Mouse (Mus musculus): ENCODE results near the gene Krt76.

The Krt76 gene

DNA sequence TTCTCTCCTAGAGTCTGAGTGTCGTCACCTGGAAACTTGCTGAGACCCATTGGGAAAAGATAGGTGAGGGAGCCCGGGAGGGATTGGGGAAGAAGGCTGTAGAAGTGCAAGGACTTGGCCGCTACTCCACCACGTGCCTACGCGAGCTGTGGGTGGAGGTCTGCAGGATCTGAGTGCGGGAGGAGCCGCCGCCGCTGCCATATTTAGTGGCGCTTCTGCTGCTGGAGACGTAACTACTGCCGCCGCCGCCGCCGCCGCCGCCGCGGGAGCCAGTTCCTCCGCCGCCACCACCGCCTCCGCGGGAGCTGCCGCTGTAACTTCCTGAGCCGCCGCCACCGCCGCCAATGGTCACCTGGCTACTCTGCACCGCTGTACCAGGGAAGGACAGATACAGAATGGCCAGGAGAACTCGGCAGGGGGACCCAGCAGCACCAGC, 33.0 kb downstream of the Krt76 start:
- peak; percentile 2 to 8 for DNase-seq

DNA sequence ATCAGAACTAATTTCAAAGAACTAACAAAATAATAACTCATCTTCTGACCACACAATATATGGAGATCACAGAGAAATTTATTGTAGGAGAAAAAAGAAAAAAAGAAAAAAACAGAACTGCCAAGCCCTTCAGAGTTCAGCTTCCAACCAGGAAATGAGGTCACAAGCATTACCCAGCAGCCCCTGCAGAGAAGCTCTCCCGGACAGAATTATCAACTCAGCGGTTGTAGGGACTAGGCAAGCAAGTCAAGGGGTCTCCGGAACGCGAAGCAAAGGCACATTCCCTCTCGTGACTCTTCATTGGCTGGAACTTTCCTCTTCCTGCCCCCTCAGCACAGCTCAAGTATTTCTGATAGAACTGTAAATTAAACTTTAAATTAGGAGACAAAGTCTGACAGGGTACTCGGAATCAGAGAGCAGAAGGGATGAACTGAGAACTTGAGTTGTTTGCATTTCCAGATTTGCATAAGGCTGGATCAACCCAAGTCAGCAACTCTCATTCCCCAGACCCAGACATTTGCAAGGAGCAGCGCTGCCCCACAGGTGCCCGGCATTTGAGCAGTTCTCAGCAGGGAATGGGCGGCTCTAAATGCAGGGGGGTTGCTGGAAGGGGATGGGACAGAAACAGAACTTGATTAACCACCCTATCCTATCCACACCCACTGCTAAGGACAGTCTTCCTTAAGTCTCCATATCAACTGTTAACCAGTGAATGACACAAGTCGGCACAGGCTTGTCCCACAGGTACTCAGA, 33.9 kb downstream of the Krt76 start:
- no peak for DNase-seq

- no peak for DNase-seq
Observed at GRCm38 (mm10) chr15:101856696-101857095, 36.0 kb downstream of the Krt76 start.

DNA sequence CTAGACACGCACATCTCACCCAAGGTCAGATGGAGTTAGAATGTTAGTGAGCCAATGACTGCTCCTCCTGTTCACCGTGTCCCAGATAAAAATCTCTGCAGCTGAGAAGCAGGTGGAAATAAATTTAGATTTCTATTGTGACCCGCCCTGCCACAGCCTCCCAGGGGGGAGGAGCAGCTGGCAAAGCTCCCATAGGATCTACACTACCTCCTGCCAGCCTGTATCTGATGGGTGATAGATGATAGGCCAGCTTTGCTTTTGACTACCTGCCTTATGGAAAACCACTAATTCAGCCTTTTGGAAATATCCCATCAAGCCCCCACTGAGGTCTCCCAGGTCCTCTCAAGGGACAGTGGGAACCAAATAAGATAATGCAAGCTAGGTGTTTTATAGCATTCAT, 37.0 kb downstream of the Krt76 start:
- no peak for DNase-seq

DNA sequence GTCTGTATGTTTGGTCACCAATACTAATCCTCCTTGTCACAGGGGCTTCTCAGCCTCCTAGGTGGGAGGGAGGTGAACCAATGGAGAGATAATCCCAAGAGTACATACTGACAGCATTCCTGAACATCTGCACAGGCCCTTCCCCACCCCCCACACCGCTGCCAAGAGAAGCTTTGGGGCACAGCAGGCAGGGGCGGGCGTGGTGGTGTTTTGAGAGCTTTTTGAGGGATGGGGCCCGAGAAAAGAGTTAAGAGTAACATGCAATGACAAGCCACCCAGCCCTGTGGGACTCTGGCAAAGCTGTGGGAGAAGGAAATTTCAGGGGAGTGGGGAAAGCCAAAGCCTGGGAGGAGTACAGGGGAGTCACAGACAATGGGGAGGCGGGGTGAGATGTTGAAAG, 38.4 kb downstream of the Krt76 start:
- no peak for DNase-seq

- no peak for DNase-seq
Observed at GRCm38 (mm10) chr15:101852571-101852970, 40.1 kb downstream of the Krt76 start.

DNA sequence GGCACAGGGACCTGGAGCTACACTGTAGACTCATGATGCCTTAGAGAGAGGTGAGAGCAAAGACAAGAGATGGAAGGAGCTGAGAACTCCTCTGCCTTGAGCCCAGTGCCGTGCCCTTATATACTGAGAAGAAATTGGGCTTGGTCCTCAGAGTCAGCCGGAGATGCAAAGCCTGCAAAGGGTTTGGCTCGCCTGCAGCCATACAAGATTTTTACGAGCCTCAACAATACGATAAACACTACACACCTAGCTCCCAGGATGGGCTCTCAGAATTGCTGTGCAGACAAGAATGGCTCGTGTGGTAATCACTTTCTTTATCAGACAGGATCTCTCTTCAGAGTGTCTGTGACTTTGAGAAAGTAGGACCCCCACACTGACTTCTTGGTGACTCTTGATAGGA, 42.0 kb downstream of the Krt76 start, which contains the start of gene Krt1:
Krt1 (minus strand) TSS at position 101 of the 400 bp plus-strand sequence.
- no peak for DNase-seq

DNA sequence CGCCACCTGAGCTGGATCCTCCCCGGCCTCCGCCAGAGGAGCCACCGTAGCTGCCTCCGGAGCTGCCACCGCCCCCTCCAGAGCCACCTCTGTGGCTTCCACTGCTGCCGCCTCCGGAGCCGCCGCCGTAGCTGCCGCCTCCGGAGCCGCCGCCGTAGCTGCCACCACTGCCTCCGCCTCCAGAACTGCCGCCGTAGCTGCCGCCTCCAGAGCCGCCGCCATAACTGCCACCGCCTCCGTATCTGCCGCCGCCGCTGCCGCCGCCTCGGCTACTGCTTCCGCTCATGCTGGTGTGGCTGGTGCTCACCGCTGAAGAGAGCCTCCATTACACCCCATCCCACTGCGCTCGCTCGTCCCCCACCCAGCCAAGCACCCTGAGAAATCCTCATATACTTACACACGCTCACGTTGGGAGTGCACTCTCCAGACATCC, 46.7 kb downstream of the Krt76 start:
- peak; percentile 9 to 11 for DNase-seq

GRCm38 (mm10) chr15:101843192-101843591, 49.5 kb downstream of the Krt76 start:
- no peak for DNase-seq

DNA sequence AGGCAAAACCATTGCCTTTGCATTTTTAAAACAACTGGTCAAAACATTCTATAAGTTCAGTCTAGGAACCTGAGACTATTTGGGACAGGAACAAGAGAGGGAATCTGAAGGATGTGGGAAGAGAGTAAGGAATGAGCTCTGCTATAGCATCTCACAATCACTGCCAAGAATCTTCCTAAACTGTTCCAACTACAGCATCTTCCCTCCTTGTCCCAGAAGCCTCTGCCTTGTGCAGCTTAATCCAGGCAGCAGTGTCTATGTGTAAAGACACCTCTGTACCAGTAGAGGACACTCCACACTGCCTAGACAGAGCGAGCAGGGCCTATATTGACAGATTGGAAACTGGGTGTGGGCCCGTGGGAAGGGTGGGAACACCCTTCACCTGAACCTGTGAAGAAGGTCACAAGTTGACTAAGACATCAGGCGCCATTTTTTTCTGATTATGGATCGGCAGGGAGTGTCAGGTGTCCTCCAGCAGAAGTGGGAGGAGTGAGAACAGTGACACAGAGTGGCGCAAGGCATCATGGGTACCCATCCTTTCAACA, 57.9 kb downstream of the Krt76 start:
- no peak for DNase-seq
